In the genomic region with DNA sequence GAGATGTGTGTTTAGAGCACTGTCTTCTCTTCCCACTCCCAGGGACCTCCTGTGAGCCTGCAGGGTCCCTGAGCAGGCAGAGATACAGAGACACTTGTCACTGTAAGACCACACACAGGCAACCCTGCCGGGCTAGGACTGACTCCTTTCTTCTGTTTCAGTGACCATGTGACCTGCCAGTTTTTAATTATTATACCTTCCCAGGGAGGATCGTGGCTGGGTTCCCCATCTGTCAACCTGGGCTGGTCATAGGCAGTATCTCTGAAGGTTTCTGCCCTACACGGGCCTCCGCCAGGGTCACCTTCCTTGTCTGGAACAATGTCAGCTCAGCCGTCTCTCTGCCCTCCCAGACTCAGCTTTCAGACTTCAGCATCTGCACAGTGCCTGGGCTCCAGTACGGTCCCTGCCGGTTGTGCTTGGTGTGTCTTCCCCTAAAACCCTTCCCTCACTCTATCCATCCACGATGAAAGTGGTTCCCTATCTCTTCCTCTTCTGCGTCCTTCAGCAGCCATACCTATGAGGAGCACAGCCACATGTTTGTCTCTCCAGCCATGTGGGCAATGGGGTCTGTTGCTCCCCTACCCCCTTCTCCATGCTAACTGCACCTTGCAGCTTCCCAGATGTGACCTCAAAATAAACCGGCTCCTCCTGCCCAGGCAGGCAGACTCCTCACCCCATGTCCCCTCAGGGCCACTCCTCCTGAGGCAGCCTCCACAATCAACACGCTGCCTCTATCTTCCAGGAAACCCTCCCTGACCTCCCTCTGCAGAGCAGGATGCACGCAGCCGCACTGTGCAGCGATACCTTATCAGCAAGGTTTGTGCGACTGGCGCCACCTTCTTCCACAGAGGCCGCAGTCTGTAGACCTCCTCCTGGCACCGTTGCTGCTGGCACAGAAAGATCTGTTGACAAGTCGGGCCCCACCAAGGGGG, we compare ENCODE assay signal across 8 mouse cellular contexts. TPM values are rescaled to one million over a fixed set of nuclear protein-coding genes. Genes with fewer than 3 reads are reported as not detected.
A peak's percentile ranks its signal among the peaks of the same experiment; 100 is the strongest.
DNase-seq lines count a peak whose midpoint lies in the region; ATAC-seq and TF ChIP-seq lines count a peak whose summit lies in the region.
"Had no signal": no experiment of that assay in that cellular context is flagged by ENCODE, and none has a peak within 500 bp of the region (broad histone marks: within the 10 kb centered on the region; RNA-seq: fewer than 3 reads in every experiment).

No protein-coding gene starts in this region.

- H3K27ac ChIP-seq in thymus, adult 2 months (ENCODE audit: control insufficient read depth, insufficient read depth, low read length), result no peak overlapping the region
- H3K27ac ChIP-seq in heart, postnatal 0 days (ENCODE audit: low read depth), result 0 out of 2 replicates have a peak overlapping the region, but pooled peaks have one; percentile 18
- H3K27ac ChIP-seq in liver, embryonic 16.5 days (ENCODE audit: low read length), result no peak overlapping the region; the same call in 1 of the 2 replicates
- H3K27ac ChIP-seq in kidney, adult 2 months (ENCODE audit: insufficient read depth, low read depth, low read length), result no peak overlapping the region

- H3K4me1 ChIP-seq in thymus, adult 2 months (replicated peaks; ENCODE audit: control insufficient read depth, insufficient read depth, low read length), result peaks cover 49% of the 10 kb centered on the region
- peaks cover 16% of the 10 kb centered on the region for H3K4me1 ChIP-seq in heart, postnatal 0 days (ENCODE audit: control insufficient read depth, insufficient read depth)
- peaks cover 25% of the 10 kb centered on the region for H3K4me1 ChIP-seq in liver, embryonic 16.5 days (ENCODE audit: control insufficient read depth, low read depth, low read length)
- H3K4me1 ChIP-seq in kidney, adult 2 months (ENCODE audit: control insufficient read depth, insufficient read depth, low read length), result no peaks in the 10 kb centered on the region

- TF ChIP-seq CTCF in thymus, adult 2 months (IDR thresholded peaks at IDR 0.05; ENCODE audit: borderline replicate concordance, control insufficient read depth, extremely low read depth, insufficient read depth, low read length, poor library complexity), result 0 out of 2 replicates have a peak, but pooled peaks have one; percentile 17
- no peak; the same call in 1 of the 2 replicates for TF ChIP-seq CTCF in heart, postnatal 0 days (IDR thresholded peaks at IDR 0.05; ENCODE audit: low read depth)
- no peak for TF ChIP-seq CTCF in kidney, adult 2 months (conservative IDR thresholded peaks at IDR 0.05; ENCODE audit: insufficient read depth, insufficient read length, low read depth, low read length)

- H3K4me3 ChIP-seq in thymus, adult 2 months (ENCODE audit: control insufficient read depth, insufficient read depth, low read length), result no peak overlapping the region
- no peak overlapping the region for H3K4me3 ChIP-seq in heart, postnatal 0 days (ENCODE audit: low read depth, low read length)
- H3K4me3 ChIP-seq in liver, embryonic 16.5 days (ENCODE audit: low read depth, low read length), result 0 out of 2 replicates have a peak overlapping the region, but pooled peaks have one; percentile 11
- H3K4me3 ChIP-seq in kidney, adult 2 months (ENCODE audit: insufficient read depth, low read depth, low read length), result no peak overlapping the region

- peak; percentile 74 for ATAC-seq in heart, postnatal 0 days (ENCODE audit: insufficient read depth, low read depth)
- peak; percentile 91 for ATAC-seq in liver, embryonic 16.5 days (ENCODE audit: low read depth)

- H3K9ac ChIP-seq in heart, postnatal 0 days (replicated peaks; ENCODE audit: low read depth, low read length), result no peak overlapping the region
- H3K9ac ChIP-seq in liver, embryonic 16.5 days (ENCODE audit: low read depth, low read length), result peak overlapping the region; percentile 8

- no peaks in the 10 kb centered on the region for H3K27me3 ChIP-seq in thymus, adult 2 months (ENCODE audit: control insufficient read depth, insufficient read depth, low read length)
- H3K27me3 ChIP-seq in heart, postnatal 0 days (ENCODE audit: control insufficient read depth, insufficient read depth, low read length), result peaks cover 29% of the 10 kb centered on the region
- peaks cover 20% of the 10 kb centered on the region for H3K27me3 ChIP-seq in liver, embryonic 16.5 days (ENCODE audit: control insufficient read depth, insufficient read depth, low read depth, low read length)
- no peaks in the 10 kb centered on the region for H3K27me3 ChIP-seq in kidney, adult 2 months (replicated peaks; ENCODE audit: control insufficient read depth, insufficient read depth, low read length)

- peak overlapping the region; percentile 38 for H3K4me2 ChIP-seq in heart, postnatal 0 days (ENCODE audit: low read depth, low read length)
- H3K4me2 ChIP-seq in liver, embryonic 16.5 days (ENCODE audit: low read depth, low read length), result peak overlapping the region; percentile 34

- WGBS in thymus, adult 2 months, result 23% methylated on average over 19 of the region's 19 CpGs
- 9% methylated on average over 19 of the region's 19 CpGs for WGBS in heart, postnatal 0 days
- 11% methylated on average over 19 of the region's 19 CpGs for WGBS in liver, embryonic 16.5 days (ENCODE audit: insufficient replicate concordance)
- 47% methylated on average over 19 of the region's 19 CpGs for WGBS in kidney, adult 2 months

- H3K36me3 ChIP-seq in thymus, adult 2 months (ENCODE audit: control insufficient read depth, insufficient read depth, low read length), result no peaks in the 10 kb centered on the region
- no peaks in the 10 kb centered on the region for H3K36me3 ChIP-seq in heart, postnatal 0 days (replicated peaks; ENCODE audit: control insufficient read depth, insufficient read depth, low read length)
- no peaks in the 10 kb centered on the region for H3K36me3 ChIP-seq in liver, embryonic 16.5 days (ENCODE audit: control insufficient read depth, insufficient read depth)
- H3K36me3 ChIP-seq in kidney, adult 2 months (ENCODE audit: control insufficient read depth, insufficient read depth, low read length), result no peaks in the 10 kb centered on the region

- peak; percentile 50 for DNase-seq in thymus, adult 2 months
- DNase-seq in thymus, adult 18-20 months, result no peak
- peak; percentile 64 for DNase-seq in heart, postnatal 0 days (ENCODE audit: low spot score)
- no peak for DNase-seq in adrenal gland, postnatal 36 days
- no peak for DNase-seq in adrenal gland, postnatal 14 days
- DNase-seq in kidney, adult 2 months, result no peak
- DNase-seq: adrenal gland, adult 8-10 months had no signal

- peak; percentile 44; the same call in 1 of the 2 replicates for TF ChIP-seq EP300 in heart, postnatal 0 days (IDR thresholded peaks at IDR 0.05; ENCODE audit: low read depth)

- H3K9me3 ChIP-seq in heart, postnatal 0 days (replicated peaks; ENCODE audit: control insufficient read depth, low read length), result no peaks in the 10 kb centered on the region
- H3K9me3 ChIP-seq in liver, embryonic 16.5 days (replicated peaks; ENCODE audit: control insufficient read depth, low read length), result no peaks in the 10 kb centered on the region

- TF ChIP-seq POLR2A in thymus, adult 2 months (IDR thresholded peaks at IDR 0.05; ENCODE audit: control insufficient read depth, extremely low read depth, insufficient read depth, low read length, poor library complexity), result no peak
- no peak for TF ChIP-seq POLR2A in kidney, adult 2 months (IDR thresholded peaks at IDR 0.05; ENCODE audit: low read depth, low read length)

RNA-seq across cellular contexts. Expression of gene Cbfa2t3, which starts 36.9 kb away (rescaled TPM):
- 62.3 and 76.8 TPM in 2 replicates for polyA plus RNA-seq in thymus, adult 2 months (2012; rRNA removed)
- 1.1 and 3.6 TPM in 2 replicates for total RNA-seq in heart, postnatal 0 days (2014; rRNA removed; ENCODE audit: low replicate concordance)
- 4.3 and 4.4 TPM in 2 replicates for polyA plus RNA-seq in heart, postnatal 0 days (2015; fragmentation: Nextera tagmentation; extraction: Ambion mirVana)
- 3.1 and 3.3 TPM in 2 replicates for polyA plus RNA-seq in liver, embryonic 16.5 days (2015; fragmentation: Nextera tagmentation; extraction: Ambion mirVana)
- 10 to 100 TPM in 1 of 2 experiments, 1 to 10 TPM in 1; 8.7 to 13.7 TPM for total RNA-seq in adrenal gland, postnatal 36 days (2021)
- total RNA-seq in adrenal gland, postnatal 14 days (2021), result 13.6 and 14.9 TPM in 2 replicates
- polyA plus RNA-seq in kidney, adult 2 months (2012; rRNA removed), result 5.5 and 6.7 TPM in 2 replicates

RNA-seq across cellular contexts. Expression of gene Acsf3, which starts 39.5 kb away (rescaled TPM):
- 17.5 and 19.6 TPM in 2 replicates for polyA plus RNA-seq in thymus, adult 2 months (2012; rRNA removed)
- 17.7 and 22.6 TPM in 2 replicates for total RNA-seq in heart, postnatal 0 days (2014; rRNA removed; ENCODE audit: low replicate concordance)
- 18.1 and 19.3 TPM in 2 replicates for polyA plus RNA-seq in heart, postnatal 0 days (2015; fragmentation: Nextera tagmentation; extraction: Ambion mirVana)
- polyA plus RNA-seq in liver, embryonic 16.5 days (2015; fragmentation: Nextera tagmentation; extraction: Ambion mirVana), result 9.1 and 10.3 TPM in 2 replicates
- 10 to 100 TPM; 41.1 TPM for total RNA-seq in adrenal gland, postnatal 36 days (2021)
- 48.0 and 50.6 TPM in 2 replicates for total RNA-seq in adrenal gland, postnatal 14 days (2021)
- polyA plus RNA-seq in kidney, adult 2 months (2012; rRNA removed), result 73.9 and 74.9 TPM in 2 replicates

Comparison
In these comparisons a context has a peak if more than half of its experiments do, and no peak if none do; other contexts are left out.
1. DNase-seq: peak in thymus, adult 2 months (single experiment) and heart, postnatal 0 days (single experiment); none in thymus, adult 18-20 months (0 of 2), adrenal gland, postnatal 36 days (0 of 2), adrenal gland, postnatal 14 days (single experiment) and kidney, adult 2 months (single experiment).